Mouse (Mus musculus) spleen, postnatal 14 days (tissue): ENCODE measurements around the gene Gm27021.
A peak's percentile ranks its signal among the peaks of the same experiment; 100 is the strongest.

ENCODE experiments used
- DNase-seq, 2 experiments: peaks; one replicate each; pipeline ENCODE4 v3.0.0; 2021 to 2022; ENCODE audit warnings: low spot score in 2 of 2

Gene Gm27021

DNA sequence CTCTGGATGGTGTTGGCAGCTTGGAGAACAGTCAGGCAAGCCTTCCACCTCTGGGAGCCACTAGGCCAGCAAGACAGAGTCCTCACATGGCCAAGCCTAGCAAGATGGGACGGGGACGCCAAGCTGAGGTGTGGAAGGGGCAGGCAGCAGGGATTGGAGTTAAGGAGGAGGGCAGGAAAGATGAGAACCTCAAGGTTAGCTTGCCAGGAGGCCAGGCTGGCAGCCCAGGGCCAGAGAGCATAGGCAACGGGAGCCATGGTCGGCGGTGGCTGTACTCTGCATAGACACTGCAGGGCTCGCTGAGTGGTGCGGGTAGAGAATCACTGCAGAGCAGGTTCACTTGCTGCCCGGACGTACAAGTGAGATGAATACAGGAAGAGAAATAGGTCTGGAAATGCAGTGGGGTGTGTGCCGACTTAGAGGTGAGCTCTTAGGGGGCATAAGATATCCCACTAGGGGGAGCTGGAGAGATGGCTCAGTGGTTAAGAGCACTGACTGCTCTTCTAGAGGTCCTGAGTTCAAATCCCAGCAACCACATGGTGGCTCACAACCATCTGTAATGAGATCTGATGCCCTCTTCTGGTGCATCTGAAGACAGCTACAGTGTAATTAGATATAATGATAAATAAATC lies 25.7 kb downstream of the Gm27021 start:
- no peak for DNase-seq

DNA sequence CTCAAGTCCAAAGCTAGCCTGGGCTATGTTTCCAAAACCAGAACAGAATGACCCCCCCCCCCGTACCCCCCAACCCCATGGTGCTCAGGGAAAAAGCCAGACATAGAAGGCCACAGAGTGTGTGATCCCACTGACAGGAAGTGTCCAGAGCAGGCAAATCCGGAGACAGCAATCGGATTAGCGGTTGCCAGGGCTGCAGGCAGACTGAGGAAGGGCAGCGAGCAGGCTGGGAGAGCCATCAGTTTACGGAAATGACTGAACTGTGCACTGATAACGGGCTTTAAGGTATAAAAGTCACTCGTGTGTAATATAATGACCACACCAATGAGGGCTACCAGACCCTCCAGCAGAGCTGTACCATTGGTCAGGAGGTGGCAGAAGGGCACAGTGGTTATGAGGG lies 26.6 kb downstream of the Gm27021 start:
- DNase-seq, result no peak

DNA sequence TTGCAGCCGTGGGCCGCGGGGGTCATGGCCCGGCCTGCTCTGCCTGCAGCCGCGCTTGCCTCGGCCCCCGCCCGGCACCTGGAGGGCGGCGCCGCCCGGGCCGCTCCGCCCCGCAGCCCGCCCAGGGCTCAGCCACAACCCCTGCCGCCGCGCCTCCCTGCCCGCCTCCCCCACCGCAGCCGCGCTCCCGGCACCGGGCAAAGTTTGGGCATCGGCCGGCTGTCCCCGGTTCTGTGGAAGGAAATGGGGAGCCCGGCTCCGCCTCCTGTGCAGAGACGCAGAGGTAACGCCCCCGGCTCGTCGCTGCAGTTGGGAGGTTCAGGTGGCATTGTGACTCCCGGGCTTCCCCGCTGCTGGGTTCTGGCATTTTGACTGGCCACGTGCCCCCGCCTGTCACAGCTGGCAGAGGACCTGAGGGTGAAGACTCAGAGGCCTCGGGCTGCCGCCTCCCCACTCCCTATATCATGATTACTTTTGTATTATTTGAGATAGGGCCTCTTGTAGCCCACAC lies 33.5 kb downstream of the Gm27021 start:
- DNase-seq, result peak in 1 of 2 experiments; percentile 5

DNA sequence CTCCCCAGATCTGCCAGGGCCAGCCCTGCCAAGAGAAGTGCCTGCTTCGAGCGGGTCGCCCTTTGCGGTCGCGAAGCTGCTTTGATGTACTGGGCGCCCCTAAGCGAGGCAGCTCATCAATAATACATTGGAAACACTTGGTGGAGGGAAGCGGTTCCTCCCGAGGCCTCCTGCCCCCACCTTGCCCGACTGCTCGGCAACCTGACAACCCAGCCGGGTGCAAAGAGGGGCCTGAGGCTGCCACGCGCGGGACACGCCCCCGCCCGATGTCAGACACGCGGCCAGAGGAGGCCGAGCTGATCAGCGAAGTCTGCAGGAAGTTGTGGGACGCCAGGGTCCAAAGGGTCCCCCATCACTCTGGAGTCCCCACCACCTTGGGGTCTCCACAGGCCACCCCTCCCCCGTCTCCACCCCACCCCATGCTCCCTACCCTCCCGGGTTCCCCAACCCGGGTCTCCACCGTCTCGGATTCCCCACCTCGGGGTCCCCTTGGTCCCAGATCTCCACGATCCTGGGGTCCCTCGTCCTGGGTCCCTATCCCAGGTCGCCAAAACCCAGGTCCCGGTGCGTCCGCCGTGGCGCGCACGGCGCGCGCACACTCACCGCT lies 34.1 kb downstream of the Gm27021 start:
- no peak for DNase-seq

DNA sequence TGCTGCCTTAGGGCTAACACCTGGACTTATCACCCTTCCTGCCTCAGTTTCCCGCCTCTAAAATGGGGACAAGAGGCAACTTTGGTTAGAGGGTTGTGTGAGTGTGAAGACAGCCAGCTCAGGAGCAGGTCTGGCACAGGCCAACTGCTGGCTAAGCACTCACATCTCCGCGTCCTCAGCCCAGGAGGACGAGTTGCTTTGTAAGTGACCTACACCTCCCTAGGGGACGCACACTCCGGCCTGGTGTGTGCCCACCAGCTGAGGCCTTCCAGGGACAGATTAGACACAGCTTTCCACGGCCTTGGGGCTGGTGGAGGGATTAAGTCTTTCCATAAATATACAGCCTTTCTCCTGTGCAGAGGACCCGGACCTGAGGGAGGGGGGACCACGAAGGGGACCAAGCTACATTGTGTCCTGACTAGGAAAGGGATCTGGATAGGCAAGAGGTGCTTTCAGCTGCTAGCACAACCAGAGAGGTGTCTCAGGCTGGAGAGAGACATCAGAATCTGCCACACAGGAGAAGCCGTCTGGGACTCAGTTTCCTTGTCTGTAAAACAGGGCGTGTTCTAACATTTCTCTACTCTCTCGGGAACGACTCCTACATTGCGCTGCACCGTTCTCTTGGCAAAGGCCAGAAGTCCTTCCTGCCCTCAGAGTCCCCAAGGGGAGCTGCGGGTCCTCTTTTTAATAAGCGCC lies 34.8 kb downstream of the Gm27021 start:
- no peak for DNase-seq

DNA sequence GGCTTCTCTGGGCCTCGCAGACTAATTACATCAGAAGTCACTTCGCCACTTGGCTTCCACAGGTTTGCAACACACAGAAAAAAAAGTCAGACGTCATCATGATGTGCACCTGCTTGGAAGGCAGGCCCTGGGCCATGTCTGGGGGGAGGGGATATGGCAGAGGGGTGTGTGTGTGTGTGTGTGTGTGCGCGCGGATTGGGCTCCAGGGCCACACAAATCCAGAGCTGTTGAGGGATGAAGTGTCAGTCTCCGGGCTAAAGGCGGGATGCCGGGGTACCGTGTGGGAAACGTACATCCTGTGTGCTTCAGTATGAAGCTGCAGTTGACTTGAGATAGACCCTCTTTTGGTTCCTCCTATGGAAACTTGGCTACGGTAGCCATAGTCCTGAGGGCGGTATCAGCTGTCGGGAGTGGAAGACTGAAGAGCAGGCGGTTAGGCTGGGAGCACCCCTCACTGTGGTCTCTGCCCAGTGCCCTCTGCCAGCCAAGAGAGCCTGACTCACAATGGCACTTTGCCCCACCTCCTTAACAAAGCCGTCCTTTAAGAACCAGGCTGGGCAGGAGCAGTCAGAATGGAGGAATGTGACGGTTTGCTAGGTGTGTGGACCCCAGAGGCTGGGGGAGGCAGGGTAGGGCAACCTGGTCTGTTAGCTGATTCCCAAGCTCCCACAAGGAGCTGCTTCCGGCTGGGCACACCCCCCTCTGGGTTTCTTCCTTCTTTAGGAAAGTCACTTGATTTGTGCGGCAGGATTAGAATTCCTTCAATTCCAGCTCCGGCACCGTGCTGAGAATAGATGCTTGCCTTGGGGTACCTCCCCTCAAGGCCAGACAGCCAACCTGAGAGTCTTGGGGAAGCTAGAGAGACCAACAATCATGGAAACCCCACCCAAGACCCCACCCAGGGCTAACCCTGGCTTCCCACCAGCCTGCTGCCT lies 36.2 kb downstream of the Gm27021 start:
- no peak for DNase-seq

DNA sequence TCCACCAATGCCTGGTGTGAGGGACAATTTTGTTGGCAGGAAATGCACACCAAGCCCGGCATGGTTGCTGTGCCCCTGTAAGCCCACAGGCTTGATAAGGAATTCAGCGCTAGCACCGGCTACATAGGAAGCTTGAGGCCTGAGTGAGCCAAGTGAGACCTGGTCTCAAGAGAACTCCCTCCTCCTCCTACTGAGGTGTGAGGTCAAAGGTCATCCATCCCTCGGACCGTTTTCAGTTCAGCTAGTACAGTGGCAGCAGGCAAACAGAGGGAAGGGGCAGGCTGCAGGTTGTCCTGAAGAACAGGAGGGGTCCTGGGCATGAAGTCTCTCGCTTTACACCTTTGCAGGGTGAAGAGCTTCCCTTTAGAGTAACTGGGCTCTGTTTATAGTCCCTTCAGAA lies 37.0 kb downstream of the Gm27021 start:
- no peak for DNase-seq

DNA sequence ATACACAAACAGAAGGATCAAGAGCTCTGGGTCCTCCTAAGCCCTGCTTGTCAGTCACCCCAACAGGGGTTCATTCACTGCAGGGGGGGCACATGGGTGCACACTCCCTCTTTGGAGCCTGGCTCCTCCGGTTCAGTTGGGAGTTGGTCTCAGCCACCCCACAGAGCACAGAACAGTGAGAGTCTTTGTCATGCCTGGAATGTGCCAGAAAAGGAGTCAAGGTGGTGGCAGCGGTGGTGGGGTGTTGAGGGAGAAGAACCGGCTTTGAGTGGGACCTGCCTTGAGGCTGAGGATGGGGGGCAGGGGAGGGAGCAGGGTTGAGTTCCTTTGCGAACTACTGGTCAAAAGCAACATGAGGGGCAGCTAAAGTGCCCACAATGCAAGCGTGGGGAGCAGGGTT lies 37.8 kb downstream of the Gm27021 start:
- no peak for DNase-seq

DNA sequence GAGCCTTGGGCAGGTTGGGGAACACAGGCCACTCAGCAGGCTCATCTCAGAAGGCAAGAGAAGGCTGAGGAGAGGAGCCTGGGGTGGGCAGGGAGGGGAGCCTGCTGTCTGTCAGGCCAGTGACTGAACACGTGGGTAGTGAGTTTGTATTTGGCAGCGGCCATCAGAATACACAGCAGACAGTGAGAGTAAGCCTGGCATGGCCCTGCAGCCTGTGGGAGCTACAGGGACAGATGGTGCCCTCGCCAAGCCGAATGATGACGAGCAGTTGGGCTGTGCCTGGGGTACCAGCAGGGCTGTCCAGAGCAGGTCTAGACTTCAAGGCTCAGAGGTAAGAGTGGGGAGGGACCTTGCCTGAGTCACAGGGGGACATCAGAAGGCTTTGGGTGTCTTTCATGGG lies 40.6 kb downstream of the Gm27021 start:
- DNase-seq, result no peak

DNA sequence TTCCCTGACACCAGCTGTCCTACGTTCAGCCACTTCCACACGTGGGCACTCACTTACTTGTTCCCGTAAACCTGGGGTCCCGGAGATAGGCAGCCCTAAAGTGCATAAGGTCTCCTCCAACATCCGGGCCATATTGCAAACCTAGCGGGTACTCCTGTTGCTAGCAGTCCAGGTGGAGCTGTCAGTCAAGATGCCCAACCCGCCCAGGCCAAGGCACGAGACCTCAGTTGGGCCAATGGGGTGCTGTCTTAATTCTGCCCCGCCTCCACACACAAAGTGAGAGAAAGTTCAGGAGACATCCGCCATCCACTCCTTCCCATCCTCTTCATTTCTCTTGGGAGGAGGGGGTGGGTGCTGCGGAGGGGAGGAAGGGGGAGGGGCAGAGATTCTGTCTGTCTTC lies 41.4 kb downstream of the Gm27021 start:
- no peak for DNase-seq

DNA sequence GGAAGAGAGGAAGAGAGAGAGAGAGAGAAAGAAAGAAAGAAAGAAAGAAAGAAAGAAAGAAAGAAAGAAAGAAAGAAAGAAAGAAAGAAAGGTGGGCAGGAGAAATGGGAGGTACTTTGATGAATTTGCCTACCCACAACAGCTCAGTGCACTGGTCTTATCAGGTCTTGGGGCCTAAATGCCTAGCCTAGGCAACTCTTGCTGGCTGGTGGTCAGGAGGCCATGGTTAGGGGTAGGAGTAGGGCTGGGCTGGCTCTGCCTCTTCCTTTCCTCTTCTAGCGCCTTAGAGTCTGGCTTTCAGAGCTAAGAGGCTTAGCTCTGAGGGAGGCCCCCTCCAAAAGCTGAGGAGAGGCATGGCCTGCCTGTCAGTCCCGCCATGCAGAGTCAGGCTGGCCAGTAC lies 44.3 kb downstream of the Gm27021 start:
- DNase-seq, result no peak

DNA sequence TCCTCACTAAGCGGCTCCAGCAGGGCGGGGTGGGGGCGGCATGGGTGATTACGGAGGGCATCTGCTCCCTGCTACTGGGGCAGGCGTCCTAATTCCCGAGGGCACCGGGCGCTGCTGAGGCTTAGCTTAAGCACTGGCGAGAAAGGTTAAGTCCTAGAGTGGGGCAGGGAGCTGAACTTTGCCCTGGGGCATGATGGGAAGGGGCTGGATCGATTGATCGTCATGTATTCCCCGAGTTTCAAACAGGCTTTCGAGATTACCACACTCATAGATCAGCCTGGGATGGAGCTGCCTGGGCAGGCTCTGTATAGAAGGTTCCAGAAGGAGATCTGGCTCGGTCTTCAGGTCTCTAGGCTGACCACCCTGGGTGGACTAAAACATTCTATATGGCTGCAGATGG lies 45.7 kb downstream of the Gm27021 start:
- no peak for DNase-seq

DNA sequence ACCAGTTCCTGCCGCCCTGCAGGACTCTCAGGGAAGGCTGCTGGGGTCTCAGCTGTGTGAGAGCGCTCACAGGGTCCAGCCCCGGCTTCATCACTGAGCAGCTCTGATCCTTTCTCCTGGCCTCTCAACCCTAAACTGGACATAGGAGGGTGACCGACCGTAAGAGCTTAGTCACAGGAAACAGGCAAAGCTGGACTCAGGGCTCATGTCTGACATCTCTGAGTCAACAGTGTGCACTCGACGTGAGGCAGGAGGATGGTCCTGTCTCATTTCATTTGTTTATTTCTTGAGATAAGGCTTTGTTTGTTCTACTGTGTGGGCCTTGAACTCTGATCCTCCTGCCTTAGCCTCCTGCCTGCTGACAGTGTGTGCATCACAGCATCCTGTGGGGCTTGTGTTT lies 47.4 kb downstream of the Gm27021 start:
- DNase-seq, result no peak

DNA sequence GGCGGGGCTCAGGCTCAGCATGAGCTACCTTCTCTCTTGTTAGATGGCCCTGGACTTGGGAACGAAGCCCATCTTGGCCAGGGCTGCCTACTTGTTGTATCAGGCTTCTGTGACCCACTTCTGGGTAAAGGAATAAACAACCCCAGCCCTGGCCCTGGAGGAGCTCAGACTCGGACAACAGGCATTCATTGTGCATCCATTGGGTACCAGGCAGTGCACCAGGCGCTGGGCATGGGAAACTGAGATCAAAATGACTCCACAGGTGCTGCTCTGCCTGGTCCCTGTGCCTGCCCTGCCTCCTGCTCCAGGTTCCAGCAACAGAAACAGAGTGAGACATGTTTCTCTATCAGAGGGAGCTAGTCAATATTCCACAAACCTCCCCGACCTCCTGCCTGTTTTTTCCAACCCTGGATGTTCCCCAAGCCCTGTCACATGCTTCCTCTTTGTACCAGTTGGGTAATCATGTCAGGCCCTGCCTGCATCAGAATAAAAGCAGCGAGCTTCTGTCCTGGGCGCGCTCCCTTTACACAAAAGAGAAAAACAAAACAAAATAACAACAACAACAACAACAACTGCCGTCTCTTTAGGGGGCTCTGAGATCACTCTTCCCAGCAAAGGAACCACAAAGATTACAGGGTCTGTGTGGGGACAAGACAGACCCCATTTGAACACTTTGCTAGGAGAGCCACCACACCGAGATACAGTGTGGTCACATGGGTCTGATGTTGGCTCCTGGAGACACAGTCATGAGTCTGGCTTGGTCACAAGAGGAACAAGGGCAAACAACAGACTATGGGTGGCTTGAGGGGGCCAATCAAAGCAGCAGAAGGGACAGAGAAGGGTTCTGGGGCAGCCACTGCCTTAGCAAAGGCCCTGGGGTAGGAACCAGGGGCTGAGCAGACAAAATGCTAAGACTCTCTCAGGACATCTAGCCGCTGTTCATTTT lies 48.4 kb downstream of the Gm27021 start:
- DNase-seq, result no peak

DNA sequence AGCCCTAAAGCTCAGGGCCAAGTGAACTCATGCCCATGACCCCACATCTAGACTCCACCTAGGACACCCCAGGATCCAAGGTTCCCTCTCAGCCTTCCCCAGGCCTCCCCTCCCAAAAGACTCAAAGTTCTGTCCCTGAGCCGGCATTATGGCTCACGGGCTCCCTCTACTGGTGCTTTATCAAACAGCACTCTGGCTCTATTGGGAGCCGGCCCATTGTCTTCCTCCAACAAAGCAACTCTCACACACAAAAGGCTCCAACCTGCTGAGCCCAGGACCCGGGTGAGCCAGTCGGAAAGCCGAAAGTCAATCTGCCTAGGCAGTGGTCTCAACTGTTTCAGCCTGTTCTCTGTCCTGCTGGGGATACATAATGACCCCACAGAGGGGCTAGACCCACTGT lies 49.8 kb downstream of the Gm27021 start:
- DNase-seq, result peak; percentile 27 to 55

DNA sequence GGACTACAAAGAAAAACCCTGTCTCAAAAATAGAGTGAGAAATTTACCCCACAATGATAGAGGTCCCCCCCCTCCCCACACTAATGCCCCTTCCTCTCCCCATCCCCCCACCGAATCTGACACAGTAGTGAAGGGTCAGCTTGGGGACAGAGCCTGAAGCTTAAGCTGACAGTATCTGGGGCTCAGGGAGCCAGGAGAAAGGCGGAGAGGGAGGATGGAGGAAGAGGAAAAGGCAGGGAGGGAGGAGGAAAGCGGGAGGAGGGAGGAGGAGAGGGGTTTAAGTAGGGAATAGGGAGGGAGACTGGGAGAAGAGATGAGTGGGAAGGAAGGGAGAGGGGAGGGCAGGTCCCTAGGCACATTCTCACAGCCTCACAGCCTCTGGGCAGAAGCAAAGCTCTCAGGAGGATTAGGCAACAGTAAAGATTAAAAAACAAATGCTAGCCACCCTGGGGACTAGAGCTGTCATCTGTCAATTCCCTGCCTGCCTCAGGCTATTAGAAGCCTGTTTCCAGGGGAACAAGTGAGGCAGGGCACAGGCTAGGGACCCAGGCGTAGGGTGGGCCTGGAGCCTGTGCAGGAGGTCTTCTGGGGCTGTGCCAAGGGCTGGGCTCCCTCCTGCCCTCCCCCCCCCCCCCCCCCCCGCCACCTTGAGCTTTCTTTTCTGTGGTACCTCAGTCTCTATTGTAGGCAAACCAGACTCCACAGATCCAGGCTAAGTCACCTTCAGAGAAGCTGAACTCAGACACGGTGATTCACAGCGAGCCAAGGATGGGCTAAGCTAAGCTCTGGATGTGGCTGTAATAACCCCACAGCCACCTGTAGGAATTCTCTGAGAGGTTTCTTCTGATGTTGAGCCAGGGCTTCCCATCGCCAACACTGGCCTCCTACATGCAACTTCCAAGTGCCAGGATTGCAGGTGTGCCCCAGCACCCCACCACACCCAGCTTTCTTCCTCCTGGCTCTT lies 50.9 kb downstream of the Gm27021 start:
- DNase-seq, result no peak

DNA sequence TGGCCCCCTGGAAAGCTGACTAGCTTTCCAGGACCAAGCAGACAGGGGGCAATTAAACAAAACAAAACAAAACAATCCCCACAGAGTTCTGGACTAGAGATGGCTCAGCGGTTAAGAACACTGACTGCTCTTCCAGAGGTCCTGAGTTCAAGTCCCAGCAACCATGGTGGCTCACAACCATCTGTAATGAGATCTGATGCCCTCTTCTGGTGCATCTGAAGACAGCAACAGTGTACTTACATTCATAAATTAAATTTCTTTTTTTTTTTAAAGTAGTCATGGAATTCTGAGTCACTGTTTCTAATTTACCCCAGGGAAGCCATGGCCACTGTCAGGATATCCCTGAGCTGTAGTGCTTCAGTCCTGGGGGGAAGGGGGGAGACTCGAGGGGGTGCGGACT lies 53.4 kb downstream of the Gm27021 start:
- no peak for DNase-seq

DNA sequence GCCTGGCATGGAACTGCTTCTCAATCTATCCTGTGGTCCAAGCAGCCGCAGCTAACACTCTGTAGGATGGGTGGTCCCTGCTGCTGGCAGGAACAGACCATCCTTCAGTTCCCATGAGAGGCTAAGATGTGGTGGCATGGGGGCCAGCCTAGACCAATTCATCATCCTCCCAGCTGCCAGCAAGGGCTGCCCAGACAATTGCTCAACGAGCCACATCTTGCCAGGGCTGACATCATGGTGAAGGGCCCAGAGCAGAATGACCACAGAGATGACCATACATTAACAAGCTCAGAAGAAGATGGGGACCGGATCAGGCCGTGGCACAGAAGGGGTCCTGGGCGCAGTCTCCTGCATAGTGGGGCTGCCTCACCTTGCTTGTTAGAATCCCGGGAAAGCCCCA lies 57.1 kb downstream of the Gm27021 start:
- no peak for DNase-seq

DNA sequence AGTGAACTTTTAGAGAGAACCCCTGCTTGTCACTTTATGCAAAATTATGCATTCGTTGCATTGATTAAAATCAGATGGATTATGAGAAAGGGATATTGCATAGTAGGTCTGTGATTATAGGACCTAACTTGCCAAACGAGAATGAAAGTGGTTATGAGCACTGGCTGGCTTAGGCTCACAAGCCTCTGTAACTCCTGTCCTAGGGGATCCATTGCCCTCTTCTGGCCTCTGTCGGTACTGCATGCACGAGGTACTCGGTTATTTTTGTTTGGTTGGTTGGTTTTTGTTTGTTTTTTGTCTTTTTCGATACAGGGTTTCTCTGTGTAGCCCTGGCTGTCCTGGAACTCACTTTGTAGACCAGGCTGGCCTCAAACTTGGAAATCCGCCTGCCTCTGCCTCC lies 60.0 kb downstream of the Gm27021 start:
- peak; percentile 58 to 77 for DNase-seq

DNA sequence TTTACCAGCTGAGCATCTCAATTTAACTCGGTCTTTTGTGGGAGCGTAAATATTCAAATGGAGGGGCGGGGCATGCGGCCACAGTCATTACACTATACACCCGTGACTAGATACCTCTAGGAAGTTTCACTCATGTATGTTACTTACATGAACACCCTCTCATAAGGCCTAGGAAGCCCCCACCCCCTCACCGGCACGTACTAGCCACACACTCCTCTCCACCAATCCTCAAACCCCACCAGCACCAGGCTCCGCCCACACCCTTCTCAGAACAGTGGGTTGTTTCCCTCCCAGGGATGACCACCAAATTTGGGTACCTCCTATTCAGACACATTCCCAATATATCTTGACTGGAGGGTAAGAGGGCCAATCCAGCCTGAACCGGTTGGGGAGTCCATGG lies 60.4 kb downstream of the Gm27021 start:
- no peak for DNase-seq
